Comparison of ENCODE assay signal across 15 mouse cellular contexts in the genomic region with DNA sequence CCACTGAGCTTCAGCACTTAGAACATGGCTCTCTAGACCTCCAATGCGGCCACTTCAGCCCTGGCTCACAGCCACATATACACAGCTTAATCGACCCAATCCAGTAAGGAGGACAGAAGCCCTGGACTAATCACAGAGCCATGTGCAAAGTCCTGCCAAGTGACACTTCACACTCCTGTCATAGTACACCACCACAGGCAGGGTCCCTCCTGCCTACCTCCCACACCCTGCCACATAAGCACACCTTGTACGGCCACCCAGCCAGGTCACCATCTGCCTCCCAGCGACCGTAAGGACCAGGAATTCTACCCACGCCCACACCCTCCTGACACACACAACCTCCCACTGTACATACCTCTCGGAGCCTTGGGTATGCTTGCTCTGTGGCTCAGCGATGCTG. TPM values are rescaled to one million over a fixed set of nuclear protein-coding genes. Genes with fewer than 3 reads are reported as not detected.
DNase-seq lines count a peak whose midpoint lies in the region; ATAC-seq lines count a peak whose summit lies in the region.
"Had no signal": no experiment of that assay in that cellular context is flagged by ENCODE, and none has a peak within 500 bp of the region (broad histone marks: within the 10 kb centered on the region; RNA-seq: fewer than 3 reads in every experiment).

No protein-coding gene starts in this region.

- no peak overlapping the region for H3K9ac ChIP-seq in midbrain, embryonic 15.5 days
- H3K9ac ChIP-seq: embryonic facial prominence, embryonic 12.5 days; forebrain, embryonic 13.5 days; hindbrain, embryonic 12.5 days; limb, embryonic 13.5 days had no signal

- no peak overlapping the region for H3K4me3 ChIP-seq in midbrain, embryonic 10.5 days
- H3K4me3 ChIP-seq in midbrain, embryonic 15.5 days = no peak overlapping the region
- H3K4me3 ChIP-seq: embryonic facial prominence, embryonic 12.5 days; forebrain, embryonic 13.5 days; hindbrain, embryonic 12.5 days; limb, embryonic 13.5 days had no signal

- 0 out of 2 replicates have a peak overlapping the region, but pooled peaks have one; percentile 4 for H3K27ac ChIP-seq in midbrain, embryonic 10.5 days (replicated peaks)
- no peak overlapping the region for H3K27ac ChIP-seq in midbrain, embryonic 15.5 days
- H3K27ac ChIP-seq: embryonic facial prominence, embryonic 12.5 days; forebrain, embryonic 13.5 days; hindbrain, embryonic 12.5 days; limb, embryonic 13.5 days had no signal

- intact Hi-C loops in heart, postnatal 10 days (cut with DNase I) = no loop called here
- intact Hi-C loops in heart, postnatal 25 days (cut with DNase I) = no loop called here

- no peaks in the 10 kb centered on the region for H3K27me3 ChIP-seq in midbrain, embryonic 10.5 days (ENCODE audit: low read depth, poor library complexity, severe bottlenecking)
- no peaks in the 10 kb centered on the region for H3K27me3 ChIP-seq in midbrain, embryonic 15.5 days (replicated peaks)
- H3K27me3 ChIP-seq: embryonic facial prominence, embryonic 12.5 days; forebrain, embryonic 13.5 days; hindbrain, embryonic 12.5 days; limb, embryonic 13.5 days had no signal

- peaks cover 39% of the 10 kb centered on the region for H3K4me1 ChIP-seq in midbrain, embryonic 10.5 days
- peaks cover 10% of the 10 kb centered on the region; the same call in 1 of the 2 replicates for H3K4me1 ChIP-seq in midbrain, embryonic 15.5 days
- H3K4me1 ChIP-seq: embryonic facial prominence, embryonic 12.5 days had no signal

- no peak overlapping the region for H3K4me2 ChIP-seq in midbrain, embryonic 15.5 days
- H3K4me2 ChIP-seq: embryonic facial prominence, embryonic 12.5 days; forebrain, embryonic 13.5 days; hindbrain, embryonic 12.5 days; limb, embryonic 13.5 days had no signal

- H3K36me3 ChIP-seq in midbrain, embryonic 10.5 days = peaks cover 47% of the 10 kb centered on the region
- no peaks in the 10 kb centered on the region for H3K36me3 ChIP-seq in midbrain, embryonic 15.5 days (replicated peaks)

- peak; percentile 48 for DNase-seq in cerebellum, adult 9-11 months
- peak; percentile 31 to 32 for DNase-seq in heart, postnatal 10 days
- DNase-seq in heart, postnatal 25 days (ENCODE audit: low spot score) = no peak
- DNase-seq in midbrain, embryonic 10.5 days (ENCODE audit: low spot score) = no peak
- no peak for DNase-seq in ovary, postnatal 14 days (ENCODE audit: low spot score)
- DNase-seq: adrenal gland, postnatal 10 days; kidney, adult 11 months; right cerebral cortex, postnatal 4 days had no signal

- H3K9me3 ChIP-seq in midbrain, embryonic 10.5 days (replicated peaks) = no peaks in the 10 kb centered on the region
- H3K9me3 ChIP-seq in midbrain, embryonic 15.5 days = no peaks in the 10 kb centered on the region
- H3K9me3 ChIP-seq: embryonic facial prominence, embryonic 12.5 days; forebrain, embryonic 13.5 days; hindbrain, embryonic 12.5 days; limb, embryonic 13.5 days had no signal

- no peak for ATAC-seq in cerebellum, adult (ENCODE audit: insufficient number of reproducible peaks, low FRiP score, low TSS enrichment)
- ATAC-seq in midbrain, embryonic 15.5 days (replicated peaks) = no peak
- ATAC-seq in megakaryocyte progenitor cell, adult 5-6 weeks (replicated peaks; ENCODE audit: poor library complexity) = peak; percentile 14; the same call in 1 of the 2 replicates
- ATAC-seq: forebrain, embryonic 13.5 days had no signal

- WGBS in midbrain, embryonic 10.5 days = 94% methylated on average over 8 of the region's 8 CpGs
- WGBS in midbrain, embryonic 15.5 days = 93% methylated on average over 8 of the region's 8 CpGs

RNA-seq across cellular contexts. Expression of a gene that starts 41.4 kb away (rescaled TPM):
- 10 to 100 TPM in 1 of 2 experiments, 1 to 10 TPM in 1; 9.4 to 11.3 TPM for total RNA-seq in heart, postnatal 10 days (2021)
- 1 to 10 TPM; 5.8 to 6.4 TPM for total RNA-seq in heart, postnatal 25 days (2021)
- 17.0 and 17.4 TPM in 2 replicates for polyA plus RNA-seq in midbrain, embryonic 10.5 days (2016; fragmentation: Nextera tagmentation; extraction: Ambion mirVana)
- polyA plus RNA-seq in midbrain, embryonic 15.5 days (2015; fragmentation: Nextera tagmentation; extraction: Ambion mirVana) = 13.5 and 15.9 TPM in 2 replicates
- 9.7 and 15.5 TPM in 2 replicates for total RNA-seq in megakaryocyte progenitor cell, adult 5-6 weeks (2015)
- total RNA-seq in megakaryocyte progenitor cell, adult 5-6 weeks (2017) = 16.2 and 19.8 TPM in 2 replicates

RNA-seq across cellular contexts. Expression of a gene that starts 51.3 kb away (rescaled TPM):
- total RNA-seq in heart, postnatal 10 days (2021) = 10 to 100 TPM; 43.7 to 55.0 TPM
- 10 to 100 TPM; 31.6 to 33.1 TPM for total RNA-seq in heart, postnatal 25 days (2021)
- 20.7 and 29.0 TPM in 2 replicates for polyA plus RNA-seq in midbrain, embryonic 10.5 days (2016; fragmentation: Nextera tagmentation; extraction: Ambion mirVana)
- 56.5 and 58.0 TPM in 2 replicates for polyA plus RNA-seq in midbrain, embryonic 15.5 days (2015; fragmentation: Nextera tagmentation; extraction: Ambion mirVana)
- total RNA-seq in megakaryocyte progenitor cell, adult 5-6 weeks (2015) = 29.5 and 31.0 TPM in 2 replicates
- total RNA-seq in megakaryocyte progenitor cell, adult 5-6 weeks (2017) = 33.4 and 44.1 TPM in 2 replicates

Comparison
In these comparisons a context has a peak if more than half of its experiments do, and no peak if none do; other contexts are left out.
1. DNase-seq: peak in cerebellum, adult 9-11 months (single experiment) and heart, postnatal 10 days (2 of 2); none in heart, postnatal 25 days (single experiment), midbrain, embryonic 10.5 days (single experiment) and ovary, postnatal 14 days (single experiment).